Mouse (Mus musculus) heart, adult 11 months (tissue): Measurements from ENCODE around the gene Prr3.

Source experiments
- DNase-seq: peaks from one replicate; pipeline ENCODE4 v3.0.0; 2022

The Prr3 gene

DNA sequence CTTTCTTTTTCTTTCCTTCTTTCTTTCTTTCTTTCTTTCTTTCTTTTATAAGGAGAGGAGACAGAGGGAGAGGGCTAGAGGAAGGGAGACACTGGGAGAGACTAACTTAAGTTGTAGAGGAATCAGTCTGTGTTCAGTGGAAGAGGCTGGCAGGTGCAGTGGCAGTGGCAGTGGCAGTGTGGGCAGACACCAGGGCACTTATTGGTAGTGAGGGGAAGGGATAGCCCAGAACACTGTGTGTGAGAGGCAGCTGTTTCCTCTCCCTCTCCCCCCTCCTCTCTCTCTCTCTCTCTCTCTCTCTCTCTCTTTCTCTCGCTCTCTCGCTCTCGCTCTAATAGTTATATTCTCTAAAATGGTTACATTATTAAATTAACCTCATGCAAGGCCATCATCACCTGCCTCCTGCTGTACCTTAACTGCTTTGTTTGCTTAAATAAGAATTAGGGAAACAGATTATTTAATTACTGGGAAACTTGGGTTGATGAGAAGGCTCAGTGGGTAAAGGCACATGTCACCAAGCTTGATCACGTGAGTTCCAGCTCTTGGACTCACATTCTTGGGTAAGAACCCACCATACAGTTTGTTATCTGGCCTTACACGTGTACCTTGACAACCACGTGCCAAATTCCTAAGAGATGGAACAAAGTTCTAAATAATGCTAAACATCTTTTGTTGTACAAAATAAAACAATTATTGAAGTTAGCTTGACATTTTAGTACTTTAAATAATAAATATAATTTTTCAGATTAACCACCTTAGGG lies 18.7 kb upstream of the Prr3 start:
- DNase-seq = no peak

GRCm38 (mm10) chr17:35997713-35998510 lies 17.9 kb upstream of the Prr3 start:
- peak; percentile 95 for DNase-seq

DNA sequence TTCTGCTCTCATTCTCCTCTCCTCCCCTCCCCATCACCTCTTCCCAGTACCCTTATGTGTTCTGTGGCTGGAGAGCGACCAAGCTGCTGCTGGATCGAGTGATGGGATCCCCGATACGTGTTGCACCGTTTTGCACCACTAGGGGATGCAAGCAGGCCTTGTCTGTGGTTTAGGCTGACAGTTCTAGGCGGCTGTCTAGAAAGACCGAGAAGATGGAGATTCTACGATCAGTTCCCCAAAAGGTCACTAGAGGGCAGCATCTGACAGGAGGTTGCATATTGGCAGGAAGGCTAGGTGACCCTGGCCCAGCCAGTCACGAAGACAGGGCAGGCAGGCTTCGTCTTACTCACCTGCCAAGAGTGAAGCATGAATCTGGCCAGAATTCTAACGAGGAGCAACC lies 16.9 kb upstream of the Prr3 start:
- DNase-seq = peak; percentile 99

DNA sequence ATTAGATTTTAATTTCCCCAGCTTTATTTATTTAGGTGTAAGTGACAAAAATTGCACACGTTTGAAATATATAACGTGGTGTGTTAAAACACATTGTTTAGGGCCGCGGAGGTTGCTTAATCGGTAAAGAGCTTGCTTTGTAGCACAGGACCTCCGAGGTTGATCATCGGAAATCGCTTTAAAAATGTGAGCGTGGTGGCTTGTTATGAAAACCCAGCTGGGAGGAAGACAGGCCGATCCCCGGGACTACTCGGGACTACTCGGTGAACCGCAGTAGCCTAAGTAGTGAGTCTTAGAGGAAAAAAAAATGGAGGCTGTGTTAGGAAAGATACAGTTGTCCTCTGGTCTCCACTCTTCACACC lies 14.8 kb upstream of the Prr3 start:
- no peak for DNase-seq

DNA sequence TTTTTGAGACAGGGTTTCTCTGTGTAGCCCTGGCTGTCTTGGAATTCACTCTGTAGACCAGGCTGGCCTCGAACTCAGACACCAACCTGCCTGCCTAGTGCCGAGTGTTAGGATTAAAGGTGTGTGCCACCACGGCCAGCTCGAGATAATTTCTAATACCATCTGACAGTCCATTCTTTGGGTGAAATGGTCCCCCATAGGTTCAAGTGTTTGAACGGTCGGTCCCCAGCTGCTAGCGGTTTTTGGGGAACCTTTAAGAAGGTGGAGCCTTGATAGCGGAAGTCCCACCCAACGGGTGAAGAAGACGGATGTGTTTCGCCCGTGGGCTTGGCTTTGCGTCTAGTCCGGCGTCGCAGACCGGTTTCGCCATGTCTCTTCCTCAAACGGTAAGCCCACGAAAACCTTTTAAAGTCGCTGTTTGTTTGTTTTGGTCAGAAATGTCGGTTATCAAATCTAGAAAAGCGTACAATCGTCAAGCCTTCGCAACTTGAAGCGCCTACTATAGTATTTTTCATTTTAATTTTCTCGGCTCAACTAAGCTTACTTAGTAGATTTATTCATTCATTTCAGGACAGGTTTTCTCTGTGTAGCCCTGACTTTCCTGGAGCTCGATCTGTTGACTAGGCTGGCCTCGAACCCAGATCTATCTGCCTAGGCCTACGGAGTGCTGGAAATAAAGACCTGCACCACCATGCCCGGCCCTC lies 14.3 kb upstream of the Prr3 start:
- DNase-seq = peak; percentile 98

DNA sequence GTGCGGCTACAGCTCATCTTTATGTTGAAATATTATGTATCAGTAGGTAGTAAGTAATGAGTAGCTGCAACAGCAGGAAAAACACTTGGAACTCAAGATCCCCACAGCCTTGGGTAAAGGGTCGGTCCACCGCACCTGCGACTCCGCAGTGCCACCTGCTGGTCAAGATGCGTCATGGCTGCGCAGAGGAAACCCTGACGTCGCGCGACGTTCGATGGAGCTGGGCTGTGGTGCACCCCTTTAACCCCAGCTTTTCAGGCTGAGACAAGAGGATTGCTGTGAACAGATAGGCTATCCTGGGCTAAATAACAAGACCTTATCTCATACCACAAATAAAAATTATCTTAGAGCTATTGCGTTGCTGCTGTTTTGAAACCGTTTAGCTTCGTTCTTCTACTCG lies 13.6 kb upstream of the Prr3 start:
- peak; percentile 97 for DNase-seq

GRCm38 (mm10) chr17:35991781-35992180 lies 11.7 kb upstream of the Prr3 start:
- peak; percentile 96 for DNase-seq

GRCm38 (mm10) chr17:35981776-35982175 lies 1.7 kb upstream of the Prr3 start:
- DNase-seq = no peak

- DNase-seq = peak; percentile 97
Observed at GRCm38 (mm10) chr17:35980363-35980754, 323 bp upstream of the Prr3 start.

GRCm38 (mm10) chr17:35978811-35979400 lies 1.1 kb downstream of the Prr3 start:
- no peak for DNase-seq

DNA sequence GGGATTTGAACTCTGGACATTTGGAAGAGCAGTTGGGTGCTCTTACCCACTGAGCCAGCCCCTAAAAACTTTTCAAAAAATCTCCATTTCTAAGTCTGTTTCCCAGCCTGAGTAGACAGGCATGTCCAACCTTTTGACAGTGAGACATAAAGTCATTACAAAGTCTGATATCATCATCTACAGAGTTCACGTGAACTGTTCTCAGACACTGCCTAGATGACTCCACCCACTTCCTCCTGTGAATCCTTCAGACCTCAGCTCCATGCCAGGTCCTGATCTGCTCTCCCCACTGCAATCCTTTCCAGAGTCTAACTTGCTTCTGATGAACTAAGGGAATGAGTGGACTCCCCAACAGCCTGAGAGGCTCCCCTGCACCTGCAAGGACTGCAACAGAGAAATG lies 7.9 kb downstream of the Prr3 start:
- no peak for DNase-seq

DNA sequence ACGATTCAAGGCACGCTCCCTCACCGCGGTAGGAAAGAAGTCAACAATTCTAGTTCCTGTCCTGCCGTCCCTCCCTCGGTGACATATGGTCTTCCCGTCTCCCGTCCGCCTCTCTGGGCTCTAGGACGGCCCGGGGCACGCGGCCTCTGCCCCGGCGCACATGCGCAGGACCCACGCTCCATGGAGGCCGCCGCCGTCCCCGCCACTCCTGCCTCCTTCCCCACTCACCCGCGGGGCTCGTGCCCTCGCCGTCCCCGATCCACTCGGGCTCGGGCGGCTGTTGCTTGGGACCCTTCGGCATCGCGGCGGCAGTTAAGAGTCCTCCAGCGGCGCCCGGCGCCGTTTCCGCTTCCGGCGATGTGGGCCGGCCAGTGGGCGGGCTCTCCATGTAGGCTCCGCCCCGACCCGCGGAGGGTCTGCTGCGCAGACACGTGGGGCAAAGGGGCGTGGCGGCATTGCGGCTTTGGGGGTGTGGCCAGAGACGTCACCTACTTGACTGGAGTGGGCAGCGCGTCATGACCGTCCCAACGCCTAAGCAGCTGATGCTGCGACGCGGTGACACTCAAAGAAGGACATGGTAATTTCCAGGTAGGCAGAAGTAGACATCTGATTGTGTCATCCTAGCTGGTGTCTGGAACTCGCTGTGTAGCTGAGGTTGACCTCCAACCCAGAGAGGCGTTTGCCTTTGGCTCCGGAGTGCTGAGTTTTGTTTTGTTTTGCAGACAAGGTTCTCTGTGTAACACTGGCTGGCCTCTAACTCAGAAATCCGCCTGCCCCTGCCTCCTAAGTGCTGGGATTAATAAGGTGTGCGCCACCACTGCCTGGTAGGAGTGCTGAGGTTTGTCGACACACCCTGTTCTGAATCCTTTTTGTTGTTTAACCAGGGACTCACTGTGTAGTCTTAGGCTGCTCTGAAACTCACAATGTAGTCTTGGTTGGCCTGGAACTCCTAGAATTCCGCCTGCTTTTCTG lies 10.3 kb downstream of the Prr3 start, which contains the start of gene Abcf1:
Abcf1 (minus strand) TSS at position 344 of the 972 bp plus-strand sequence.
- peak; percentile 100 for DNase-seq

DNA sequence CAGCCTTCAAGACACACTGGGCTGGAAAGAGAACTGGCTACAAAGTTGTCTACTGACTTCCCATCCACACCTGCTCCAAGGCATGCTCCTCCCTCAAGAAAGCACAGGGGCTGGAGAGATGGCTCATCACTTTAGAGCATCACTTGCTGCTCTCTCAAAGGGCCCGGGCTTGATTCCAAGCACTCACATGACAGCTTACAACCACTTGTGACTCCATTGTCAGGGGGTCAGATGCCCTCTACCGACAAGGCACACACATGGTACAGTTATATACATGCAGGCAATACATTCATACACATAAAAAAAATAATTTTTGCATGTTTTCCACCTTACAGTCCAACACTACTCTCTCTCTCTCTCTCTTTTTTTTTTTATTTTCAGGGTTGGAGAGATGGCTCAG lies 12.4 kb downstream of the Prr3 start:
- DNase-seq = peak; percentile 90

DNA sequence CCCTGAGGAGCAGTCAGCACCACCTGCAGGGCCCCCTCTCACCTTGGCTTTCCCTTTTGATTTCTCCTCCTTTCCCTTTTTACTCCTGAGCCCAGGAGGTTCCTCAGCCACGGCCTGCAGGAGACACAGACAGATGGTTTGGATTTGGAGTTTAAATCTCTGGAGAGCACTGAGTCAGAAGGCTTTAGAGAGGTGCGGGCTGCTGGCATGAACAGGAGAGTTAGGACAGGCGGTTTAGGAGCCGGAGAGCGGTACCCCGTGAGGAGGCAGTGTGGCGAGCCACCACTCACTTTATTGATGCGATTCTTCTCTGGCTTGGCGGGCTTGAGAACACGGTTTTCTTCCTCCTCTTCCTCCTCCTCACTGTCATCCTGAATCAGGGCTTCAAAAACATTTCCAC lies 16.8 kb downstream of the Prr3 start:
- DNase-seq = peak; percentile 80

DNA sequence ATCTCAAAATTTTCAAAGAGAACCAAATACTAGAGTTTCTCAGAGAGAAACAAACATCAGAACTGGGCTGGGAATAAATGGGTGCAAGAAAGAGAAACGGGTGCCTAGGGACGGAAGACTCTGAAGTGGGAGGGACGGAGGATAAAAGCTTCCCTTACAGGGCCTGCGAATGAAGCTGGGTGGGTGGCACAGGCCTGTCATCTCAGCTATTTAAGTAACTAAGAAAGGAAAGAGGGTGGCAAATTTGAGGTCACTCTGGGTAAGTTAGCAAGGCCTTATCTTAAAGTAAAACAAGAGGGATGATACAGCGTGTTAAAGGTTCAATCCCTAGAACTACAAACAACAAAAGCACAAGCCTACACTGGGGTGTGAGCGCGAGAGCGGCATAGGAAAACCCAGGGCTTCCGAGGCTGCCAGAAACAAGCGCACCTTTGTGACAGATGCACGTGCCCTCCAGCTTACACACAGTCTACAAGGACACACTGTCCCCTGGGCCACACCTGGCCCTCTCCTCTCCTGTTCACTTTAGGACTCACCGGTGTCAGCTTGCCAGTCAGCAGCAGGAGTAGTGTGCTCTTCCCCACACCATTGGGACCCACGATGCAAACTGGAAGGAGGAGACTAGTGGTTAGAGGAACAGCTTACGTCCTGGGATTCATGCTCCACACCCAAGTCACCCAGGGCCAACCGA lies 21.4 kb downstream of the Prr3 start:
- peak; percentile 84 for DNase-seq

DNA sequence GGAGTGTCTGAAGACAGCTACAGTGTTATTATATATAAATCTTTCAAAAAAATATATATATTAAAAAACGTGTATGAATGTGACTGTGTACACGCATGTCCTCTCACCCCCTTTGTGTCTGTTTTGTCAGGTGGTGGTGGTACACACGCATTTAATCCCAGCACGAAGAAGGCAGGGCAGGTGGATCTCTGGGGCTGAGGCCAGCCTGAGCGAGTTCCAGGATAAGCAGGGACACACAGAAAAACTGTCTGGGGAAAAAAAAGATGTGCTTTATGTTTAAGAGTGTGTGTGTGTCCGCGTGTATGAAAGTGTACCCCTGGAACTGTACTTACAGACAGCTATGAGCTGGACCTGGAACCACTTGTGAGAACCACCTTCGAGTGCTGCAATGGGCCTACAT lies 25.4 kb downstream of the Prr3 start:
- DNase-seq = peak; percentile 68

GRCm38 (mm10) chr17:35952559-35952958 lies 27.5 kb downstream of the Prr3 start:
- peak; percentile 70 for DNase-seq

GRCm38 (mm10) chr17:35950946-35951345 lies 29.1 kb downstream of the Prr3 start:
- peak; percentile 61 for DNase-seq

- peak; percentile 54 for DNase-seq
Observed at GRCm38 (mm10) chr17:35939941-35940340, 40.1 kb downstream of the Prr3 start.

- peak; percentile 54 for DNase-seq
Observed at GRCm38 (mm10) chr17:35939108-35939507, 40.9 kb downstream of the Prr3 start.

- DNase-seq = peak; percentile 86
Observed at GRCm38 (mm10) chr17:35937700-35938348, 42.2 kb downstream of the Prr3 start.
